Mouse (Mus musculus): ENCODE measurements around the gene Ephb6. TPM values are rescaled to one million over a fixed set of nuclear protein-coding genes. Genes with fewer than 3 reads are reported as not detected.

Ephb6 gene
- polyA plus RNA-seq, 1 experiment, result 0.25 TPM

DNA sequence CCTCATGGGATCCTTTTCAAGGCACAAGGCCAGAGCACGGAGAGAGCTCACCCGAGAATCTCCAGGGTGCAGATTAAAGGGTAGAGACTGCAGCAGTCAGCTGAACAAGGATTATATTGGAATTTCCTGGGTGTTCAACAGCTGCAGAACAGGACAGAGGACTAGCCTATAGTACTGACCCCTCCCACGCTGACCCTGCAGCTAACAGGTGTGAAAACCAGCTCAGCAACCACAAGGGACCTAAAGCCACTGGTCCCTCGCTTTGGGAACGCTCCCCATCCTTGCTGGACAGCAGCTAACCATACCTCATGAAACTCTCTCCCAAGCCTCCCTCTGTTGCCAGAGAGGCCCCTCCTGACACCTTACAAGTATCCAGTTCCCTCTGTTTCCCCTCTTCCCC is 2.4 kb downstream of the Ephb6 start:
- no peak for TF ChIP-seq GATA1 (IDR thresholded peaks at IDR 0.05; ENCODE audit: low read length)

DNA sequence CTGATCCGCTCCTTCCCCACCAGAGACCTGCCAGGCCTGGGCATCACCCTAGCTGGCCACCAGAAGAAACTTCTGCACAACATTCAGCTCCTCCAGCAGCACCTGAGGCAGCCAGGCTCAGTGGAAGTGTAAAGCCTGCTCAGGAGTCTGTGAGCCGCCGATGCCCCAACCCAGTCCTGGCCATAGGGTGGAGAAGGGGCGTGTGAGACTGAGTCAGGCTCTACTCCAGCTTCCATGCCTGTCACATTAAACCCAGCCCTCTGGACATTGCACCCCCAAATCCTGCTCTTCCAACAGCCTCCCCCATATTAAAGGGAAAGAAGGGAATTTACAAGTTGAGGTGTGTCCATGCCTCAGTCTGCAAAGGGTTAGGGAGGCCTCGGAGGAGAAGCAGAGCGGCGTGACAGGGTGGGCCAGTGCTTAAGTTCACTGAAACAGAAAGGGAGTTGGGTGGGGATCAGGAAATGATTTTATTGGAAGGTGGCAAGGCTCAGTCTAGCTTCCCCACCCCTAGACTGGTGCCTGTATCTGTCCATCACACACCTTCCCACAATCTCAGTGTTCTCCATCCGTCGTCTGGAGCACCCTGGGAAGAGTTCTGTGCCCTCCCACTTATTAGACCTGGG is 15.0 kb downstream of the Ephb6 start:
- no peak for TF ChIP-seq GATA1 (IDR thresholded peaks at IDR 0.05; ENCODE audit: low read length)

DNA sequence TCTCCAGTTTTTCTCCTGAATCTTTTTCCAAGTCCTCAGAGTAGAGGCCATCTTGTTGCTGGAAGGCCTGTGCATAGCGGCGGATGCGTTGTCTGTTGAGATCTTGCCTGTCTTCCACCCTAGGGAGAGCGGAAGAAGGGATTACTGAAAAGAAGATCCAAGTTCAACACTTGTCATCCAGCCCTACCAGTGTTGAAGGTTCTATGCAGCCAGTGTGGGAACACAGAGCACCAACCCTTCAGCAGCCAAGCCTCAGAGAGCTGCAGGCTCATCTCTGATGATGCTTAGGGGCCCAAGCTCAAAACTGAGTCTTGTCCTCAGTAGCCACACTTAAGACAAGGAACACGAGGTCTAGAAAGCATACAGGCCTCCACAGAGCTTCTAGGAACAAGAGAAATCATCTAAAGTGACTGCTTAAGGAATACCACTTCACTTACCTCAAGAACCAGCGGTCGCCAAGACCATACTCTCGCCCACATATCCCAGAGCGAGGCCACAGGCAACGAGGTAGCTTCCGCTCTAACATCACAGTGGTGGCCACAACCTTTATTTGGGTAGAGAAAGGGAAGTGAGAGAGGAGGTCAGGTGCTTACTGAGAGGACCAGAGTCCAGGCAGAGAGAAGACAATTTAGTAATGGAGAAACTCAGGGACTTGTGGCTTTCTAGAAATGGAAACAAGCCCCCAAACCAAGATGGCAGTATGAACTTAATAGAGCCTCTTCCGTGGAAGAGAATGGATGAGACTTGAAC is 16.1 kb downstream of the Ephb6 start:
- no peak for TF ChIP-seq GATA1 (IDR thresholded peaks at IDR 0.05; ENCODE audit: low read length)

DNA sequence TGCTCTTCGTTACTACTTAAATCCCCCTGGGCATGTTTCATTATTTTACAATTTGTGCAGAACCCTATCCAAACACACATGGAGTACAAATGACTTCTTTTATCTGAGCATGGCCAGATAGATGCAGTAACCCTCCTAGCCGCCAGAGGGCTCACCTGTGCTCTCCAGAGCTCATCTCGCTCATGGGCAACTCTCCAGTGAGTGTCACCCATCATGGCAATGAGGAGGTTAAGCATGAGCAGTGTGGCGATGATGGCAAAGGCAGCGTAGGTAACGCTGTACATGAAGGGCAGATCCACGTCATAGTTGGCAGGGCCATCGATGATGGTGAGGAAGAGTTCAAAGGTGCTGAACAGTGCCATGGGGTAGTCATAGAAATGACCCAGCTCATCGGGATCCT is 17.4 kb downstream of the Ephb6 start:
- TF ChIP-seq GATA1 (IDR thresholded peaks at IDR 0.05; ENCODE audit: low read length), result no peak

DNA sequence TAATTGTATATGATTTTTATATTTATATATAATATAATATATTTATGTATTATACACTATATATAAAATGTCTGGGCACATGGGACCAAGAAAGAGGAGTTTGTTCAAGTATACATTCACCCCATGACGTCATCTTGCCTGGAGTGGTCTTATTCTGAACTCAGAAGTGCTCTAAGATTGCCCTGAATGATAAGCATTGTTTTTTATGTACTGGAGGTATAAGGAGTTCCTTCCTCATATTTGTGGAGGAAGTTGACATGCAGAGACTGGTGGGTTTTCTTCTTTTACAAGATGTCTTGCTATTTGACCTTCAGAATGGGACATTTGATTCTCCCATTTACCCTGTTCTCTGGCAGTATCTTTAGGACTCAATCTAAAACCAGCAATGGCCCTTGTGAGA is 22.9 kb downstream of the Ephb6 start:
- no peak for TF ChIP-seq GATA1 (IDR thresholded peaks at IDR 0.05; ENCODE audit: low read length)

DNA sequence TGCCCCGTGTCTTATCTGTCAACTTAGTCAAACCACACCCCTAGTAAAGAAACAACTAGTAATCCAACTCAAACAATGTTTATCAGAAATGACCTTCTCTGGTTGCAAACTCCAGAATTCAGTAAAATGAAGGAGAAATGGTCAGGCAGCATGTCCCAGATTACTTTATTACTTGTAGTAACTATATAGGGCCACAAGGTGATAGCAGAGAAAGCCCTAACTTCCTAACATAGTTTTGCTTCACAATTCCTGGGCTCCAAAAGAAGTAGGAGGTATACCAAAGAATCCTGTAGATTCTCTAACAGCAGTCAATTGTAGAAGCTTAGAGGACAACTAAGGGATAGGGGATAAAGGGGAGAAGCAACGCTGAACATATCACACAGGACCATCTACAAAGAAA is 25.5 kb downstream of the Ephb6 start:
- TF ChIP-seq GATA1 (IDR thresholded peaks at IDR 0.05; ENCODE audit: low read length), result no peak

DNA sequence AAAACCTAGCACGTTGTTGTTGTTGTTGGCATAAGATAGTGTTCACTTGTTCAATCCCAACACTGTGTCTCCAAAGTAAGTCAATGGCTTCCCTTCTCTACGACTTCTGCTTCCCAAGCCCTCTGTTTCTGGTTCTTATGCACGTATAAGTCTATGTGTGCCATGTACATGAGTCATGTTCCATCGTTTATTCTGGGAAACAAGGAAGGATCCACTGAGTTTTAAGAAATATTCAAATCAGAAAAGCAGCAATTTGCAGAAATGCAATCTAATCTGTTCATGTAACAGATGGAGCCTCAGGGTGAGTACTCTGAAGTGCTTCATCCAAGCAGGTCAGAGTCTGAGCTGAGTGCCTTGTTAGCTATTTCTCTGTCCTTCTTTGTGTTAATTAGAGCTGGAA is 26.3 kb downstream of the Ephb6 start:
- TF ChIP-seq GATA1 (IDR thresholded peaks at IDR 0.05; ENCODE audit: low read length), result no peak

DNA sequence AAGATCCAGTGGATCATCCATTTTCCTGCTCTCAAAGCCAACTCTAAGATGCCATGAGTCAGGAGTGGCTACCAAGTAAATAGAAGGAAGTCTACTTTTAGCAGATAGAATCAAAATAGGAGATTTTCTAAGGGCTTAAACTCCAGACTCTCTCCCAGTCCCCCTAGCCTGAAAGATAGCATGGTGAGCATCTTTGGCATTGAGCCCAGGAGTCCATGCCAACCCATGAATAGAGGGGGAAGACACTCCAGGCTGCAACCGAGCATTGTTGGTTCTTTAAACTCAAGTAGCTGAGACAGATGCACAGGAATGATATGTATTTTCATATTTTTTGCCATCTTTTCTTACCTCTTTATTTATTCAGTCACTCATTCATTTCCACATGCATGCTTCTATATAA is 29.9 kb downstream of the Ephb6 start:
- no peak for TF ChIP-seq GATA1 (IDR thresholded peaks at IDR 0.05; ENCODE audit: low read length)

DNA sequence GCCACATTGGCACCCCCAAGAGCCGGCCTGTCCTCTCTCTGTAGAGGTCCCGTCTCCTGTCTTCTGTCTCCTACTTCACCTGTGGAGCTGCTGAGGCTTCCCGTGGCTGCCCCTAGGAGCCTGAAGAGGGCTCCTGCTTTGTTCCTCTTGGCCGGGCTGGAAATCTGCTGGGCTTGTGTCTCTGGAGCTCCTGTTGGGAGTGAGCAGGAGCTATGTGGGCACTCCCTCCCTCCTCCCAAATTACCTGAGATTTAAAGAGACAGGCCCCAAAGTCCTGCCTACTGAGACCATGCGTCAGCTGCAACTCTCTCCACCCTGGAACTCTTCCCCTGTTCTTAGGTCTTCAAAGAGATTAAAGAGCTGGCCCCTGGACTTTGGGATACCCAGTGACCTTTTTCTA is 30.9 kb downstream of the Ephb6 start, which contains the start of gene Trpv6:
Gene Trpv6, minus strand, starts transcription at position 228 of the 400 bp plus-strand sequence.
- TF ChIP-seq GATA1 (IDR thresholded peaks at IDR 0.05; ENCODE audit: low read length), result no peak

DNA sequence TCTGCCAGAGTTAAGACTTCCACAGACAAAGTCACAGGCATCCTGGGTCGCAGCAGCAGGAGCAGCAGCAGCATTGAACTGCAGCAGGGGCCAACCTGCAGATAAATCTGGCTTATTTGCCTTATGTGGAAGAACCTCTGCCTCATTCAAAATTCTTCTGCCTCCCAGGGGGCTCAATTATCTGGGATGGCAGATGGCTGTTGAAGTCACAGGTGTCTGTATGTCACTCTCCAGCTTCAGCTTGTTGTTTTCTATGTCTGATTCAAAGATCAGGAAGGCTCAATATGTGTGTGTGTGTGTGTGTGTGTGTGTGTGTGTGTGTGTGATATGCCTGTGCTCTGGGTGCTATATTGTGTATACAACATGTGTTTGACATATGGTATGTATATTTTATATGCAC is 32.1 kb downstream of the Ephb6 start:
- no peak for TF ChIP-seq GATA1 (IDR thresholded peaks at IDR 0.05; ENCODE audit: low read length)

DNA sequence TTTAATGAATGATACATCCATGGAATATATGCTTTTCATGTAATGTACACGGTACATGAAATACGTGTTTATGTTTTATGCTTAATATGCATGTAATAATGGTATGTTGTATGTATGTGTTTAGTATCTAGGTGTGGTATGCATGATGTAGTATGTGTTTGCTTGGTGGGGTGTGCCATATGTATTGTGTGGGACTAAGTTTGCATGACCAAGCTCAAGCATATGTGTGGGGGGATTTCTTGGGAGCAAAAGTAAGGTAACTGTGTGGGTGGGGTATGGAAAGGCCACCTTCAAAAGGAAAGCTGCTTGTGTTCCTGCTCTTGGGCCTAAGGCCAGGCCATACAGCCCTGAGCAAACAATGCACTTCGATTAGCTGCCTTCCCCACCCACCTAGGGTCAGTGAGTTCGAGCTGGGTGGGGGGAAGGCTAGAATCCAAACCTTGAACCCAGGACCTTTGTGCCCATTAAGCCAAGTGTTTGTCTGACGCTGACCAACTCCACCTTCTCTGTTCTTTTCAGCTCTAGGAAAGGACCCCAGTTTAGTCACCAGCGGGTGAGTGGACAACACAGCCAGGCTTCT is 32.7 kb downstream of the Ephb6 start:
- TF ChIP-seq GATA1 (IDR thresholded peaks at IDR 0.05; ENCODE audit: low read length), result no peak

DNA sequence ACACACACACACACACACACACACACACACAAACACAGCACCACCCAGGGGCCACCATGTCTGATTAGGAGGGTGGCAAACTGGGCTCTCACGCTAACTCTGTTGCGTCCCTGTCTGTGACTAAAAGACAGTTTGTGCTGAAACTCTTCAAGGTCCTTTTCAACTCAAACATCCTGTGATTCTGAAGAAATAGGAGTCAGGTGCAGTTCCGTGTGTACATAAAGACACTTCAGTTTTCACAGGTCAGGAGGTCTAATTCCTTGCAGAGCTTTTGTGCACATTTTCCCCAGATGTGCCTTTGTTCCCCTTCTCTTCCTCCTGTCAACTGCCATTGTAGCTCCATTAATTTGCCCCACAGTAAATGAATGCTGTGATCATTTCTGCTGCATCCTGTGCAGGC is 35.2 kb downstream of the Ephb6 start:
- no peak for TF ChIP-seq GATA1 (IDR thresholded peaks at IDR 0.05; ENCODE audit: low read length)

DNA sequence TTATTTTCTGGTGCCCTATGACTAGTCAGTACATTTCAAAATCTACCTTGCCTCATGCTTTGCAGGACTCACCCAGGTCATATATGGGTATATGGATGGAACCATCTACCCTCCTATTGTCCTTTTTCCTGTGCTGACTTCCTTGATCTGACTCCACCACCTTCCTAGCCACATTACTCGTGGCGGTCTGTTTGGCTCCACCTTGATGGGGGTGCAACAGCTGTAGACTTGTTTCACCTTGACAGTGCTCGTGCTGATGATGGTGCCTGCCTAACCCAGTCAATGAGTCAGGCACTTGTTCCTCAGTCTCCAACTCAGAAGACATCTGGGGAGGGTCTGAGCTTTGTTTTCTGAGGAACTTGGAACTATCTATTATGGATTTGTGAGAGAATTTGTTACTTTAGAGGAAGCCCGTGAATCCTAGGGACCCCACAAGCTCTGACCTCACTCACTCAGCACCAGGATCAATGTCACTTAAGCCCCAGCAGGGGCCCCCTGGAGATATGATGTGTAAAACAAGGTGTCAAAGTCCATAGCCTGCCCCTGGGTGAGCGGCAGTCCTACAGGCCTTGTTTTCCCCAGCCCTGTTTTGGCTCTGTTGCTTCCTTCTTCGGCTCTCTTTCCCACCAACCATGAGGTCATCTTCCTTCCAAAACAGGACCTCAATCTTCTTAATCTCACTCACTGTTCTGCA is 36.0 kb downstream of the Ephb6 start:
- TF ChIP-seq GATA1 (IDR thresholded peaks at IDR 0.05; ENCODE audit: low read length), result no peak

DNA sequence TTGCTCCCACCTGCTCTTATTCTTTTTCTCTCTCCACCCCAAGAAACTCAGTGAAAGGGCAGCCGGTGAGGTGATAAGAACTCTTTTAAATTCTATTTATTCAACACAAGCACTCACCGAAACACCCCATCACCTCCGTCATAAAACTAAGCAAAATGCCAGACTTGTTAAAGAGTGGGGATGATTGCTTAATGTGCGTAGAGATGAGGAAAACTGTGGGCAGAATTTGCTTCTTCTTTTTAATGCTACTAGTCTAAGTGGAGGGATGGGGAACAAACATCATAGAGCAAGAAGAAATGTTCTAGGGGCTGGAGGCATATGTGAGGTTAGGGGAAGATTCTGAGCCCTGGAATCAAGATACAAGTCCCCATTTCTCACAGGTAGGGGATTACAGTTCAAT is 37.5 kb downstream of the Ephb6 start:
- no peak for TF ChIP-seq GATA1 (IDR thresholded peaks at IDR 0.05; ENCODE audit: low read length)

DNA sequence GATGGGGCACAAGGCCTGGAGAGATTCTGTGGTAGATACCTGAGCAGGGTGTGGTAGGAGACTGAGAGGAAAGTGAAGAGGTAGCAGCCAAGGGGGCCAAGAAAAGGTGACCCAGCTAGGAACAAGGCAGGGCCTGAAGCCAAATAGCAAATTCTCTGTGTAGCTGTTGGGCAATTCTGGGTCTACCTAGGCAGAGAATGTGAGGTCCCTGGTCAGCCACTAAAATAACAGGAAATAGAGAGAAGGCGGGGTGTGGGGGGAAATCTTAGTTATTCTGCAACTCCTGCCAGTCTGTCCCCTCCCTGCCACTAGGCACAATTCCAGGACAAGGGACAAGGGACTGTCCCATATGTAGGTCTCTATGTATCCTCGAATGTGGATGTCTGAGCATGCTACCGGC is 37.9 kb downstream of the Ephb6 start:
- no peak for TF ChIP-seq GATA1 (IDR thresholded peaks at IDR 0.05; ENCODE audit: low read length)

DNA sequence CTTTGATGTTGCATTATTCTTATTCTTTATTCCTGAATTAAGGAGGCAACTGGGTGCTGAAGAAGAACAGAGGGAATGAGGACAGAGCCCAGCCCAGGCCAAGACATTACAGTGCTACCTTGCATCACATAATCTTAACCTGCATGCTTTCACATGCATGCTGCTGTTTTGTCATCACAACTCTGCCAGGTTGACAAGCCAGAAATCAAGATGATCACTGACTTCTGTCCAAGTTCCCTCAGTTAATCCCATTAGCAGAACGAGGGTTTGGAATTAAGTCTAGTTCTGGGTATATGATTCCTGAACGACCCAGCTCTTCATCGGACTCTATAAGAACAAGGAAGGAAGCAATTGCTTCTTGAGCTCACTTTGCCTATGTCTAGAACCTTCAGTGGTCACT is 40.9 kb downstream of the Ephb6 start:
- TF ChIP-seq GATA1 (IDR thresholded peaks at IDR 0.05; ENCODE audit: low read length), result no peak
